Mouse (Mus musculus) embryonic stem cell, embryonic (primary cell): ENCODE measurements at regions not wholly inside any gene's neighbourhood (a gene's known extent, or its start where the extent isn't known, plus 50 kb on each side); places are given as distances from the start of the nearest gene placed in this dataset.

Experiments used
- CTCF ChIA-PET, 4 experiments: fragments of 300-600 bp in 2 of 4; fragments of 350-600 bp in 2 of 4; sonication (Branson Sonifier 250); formaldehyde crosslinking; loops; one replicate each; lab custom pipeline; 2022; ENCODE audit warnings: inconsistent platforms in 2 of 4; lab: Charles Lee
- POLR2A ChIA-PET, 4 experiments: fragments of 300-600 bp in 2 of 4; fragments of 350-600 bp in 2 of 4; sonication (Branson Sonifier 250); formaldehyde crosslinking; loops; one replicate each; lab custom pipeline; 2022; ENCODE audit warnings: antibody characterized with exemption in 4 of 4, inconsistent platforms in 1 of 4; lab: Charles Lee

DNA sequence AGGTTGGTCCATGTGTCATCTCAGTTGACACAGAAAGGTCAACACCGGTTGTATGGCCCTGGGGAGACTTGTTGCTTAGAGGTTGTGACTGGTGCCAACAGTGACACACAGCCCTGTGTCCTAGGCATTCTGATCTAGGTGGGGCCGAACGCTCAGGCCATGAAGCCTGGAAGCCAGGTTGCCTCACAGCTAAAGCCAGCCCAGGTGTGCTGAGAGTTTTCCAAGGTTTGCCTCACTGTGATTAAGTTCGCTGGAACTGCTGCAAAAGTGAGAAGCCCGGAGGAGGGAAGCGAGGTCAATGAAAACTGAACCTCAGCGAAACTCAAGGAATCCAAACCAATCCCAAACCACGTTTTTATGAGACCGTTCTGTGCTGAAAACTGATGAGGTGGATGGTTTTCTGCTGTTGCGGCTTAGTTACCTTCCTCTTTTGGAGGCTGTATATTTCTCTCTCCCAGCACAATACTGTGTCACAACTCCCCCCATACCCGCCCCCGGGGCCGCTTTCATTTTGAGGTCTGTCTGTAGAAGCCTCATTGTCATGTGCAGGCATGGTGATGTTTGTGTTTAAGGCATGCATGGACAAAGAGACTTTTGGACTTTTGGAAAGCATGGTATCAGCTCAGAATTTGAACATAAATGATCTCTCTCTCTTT lies 56.2 kb upstream of the Marcks start:
- POLR2A ChIA-PET, result no interaction called here

GRCm38 (mm10) chr10:37194131-37194797 lies 55.5 kb upstream of the Marcks start:
- CTCF ChIA-PET, result no interaction called here

More for the DNA sequence above, 56.2 kb upstream of the Marcks start:
- CTCF ChIA-PET, result no interaction called here

GRCm38 (mm10) chr10:37192661-37193060 lies 53.9 kb upstream of the Marcks start:
- CTCF ChIA-PET, result no interaction called here

More at GRCm38 (mm10) chr10:37194131-37194797, 55.5 kb upstream of the Marcks start:
- POLR2A ChIA-PET, result no interaction called here

DNA sequence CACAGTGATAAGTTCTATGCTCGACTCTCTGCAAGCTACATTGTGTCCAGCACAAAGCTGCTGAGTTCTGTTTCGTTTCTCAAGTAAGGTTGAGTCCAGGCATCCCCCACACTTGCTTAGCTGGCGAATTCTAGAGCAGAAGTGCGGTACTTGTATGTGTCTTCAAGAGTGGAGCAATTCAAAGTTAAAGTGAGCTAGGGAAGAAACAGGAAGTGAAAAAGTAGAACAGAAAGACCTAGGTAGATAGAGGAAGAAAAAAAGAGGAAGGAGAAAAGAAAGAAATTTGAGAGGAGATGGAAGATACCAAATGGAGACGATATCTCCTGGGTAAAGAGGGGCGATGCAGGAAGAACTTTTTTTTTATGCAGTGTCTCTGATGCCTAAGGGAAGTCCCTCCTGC lies 51.4 kb upstream of the Marcks start:
- ChIA-PET CTCF (no interaction called here), POLR2A (interaction anchor here in 1 of 4 experiments (0.6 kb wide), 1 partner anchor 16 kb away, joined by 3 read pairs; no protein-coding TSS in a partner anchor)

More at GRCm38 (mm10) chr10:37192661-37193060, 53.9 kb upstream of the Marcks start:
- POLR2A ChIA-PET, result no interaction called here
